Mouse (Mus musculus) stomach, embryonic 15.5 days (tissue): ENCODE data around the gene Ttc39b. TPM values are rescaled to one million over a fixed set of nuclear protein-coding genes. Genes with fewer than 3 reads are reported as not detected.

Source experiments
- ATAC-seq: fragments of 200-750 bp; cut with Nextera tagmentation; 2 replicates; pipeline ENCODE4 v1.8.0; 2017; ENCODE audit warnings: low read depth, moderate number of reproducible peaks, moderate TSS enrichment; ENCODE audit not compliant: insufficient read depth, low FRiP score
- H3K27ac ChIP-seq: fragments of 300-500 bp; sonication (generic); 2 replicates; pipeline ENCODE4 v1.5.1; 2015; ENCODE audit warnings: mild to moderate bottlenecking, inconsistent platforms
- H3K27me3 ChIP-seq: fragments of 300-500 bp; sonication (generic); replicated peaks from 2 replicates; pipeline ENCODE4 v1.6.1; 2015; ENCODE audit warnings: inconsistent platforms
- H3K36me3 ChIP-seq: fragments of 300-500 bp; sonication (generic); 2 replicates; pipeline ENCODE4 v1.6.1; 2015; ENCODE audit warnings: inconsistent platforms
- H3K4me1 ChIP-seq: fragments of 300-500 bp; sonication (generic); 2 replicates; pipeline ENCODE4 v1.6.1; 2015; ENCODE audit warnings: inconsistent platforms
- H3K4me2 ChIP-seq: fragments of 300-500 bp; sonication (generic); 2 replicates; pipeline ENCODE4 v1.6.1; 2015; ENCODE audit warnings: mild to moderate bottlenecking, inconsistent platforms
- H3K4me3 ChIP-seq: fragments of 300-500 bp; sonication (generic); replicated peaks from 2 replicates; pipeline ENCODE4 v1.5.1; 2015; ENCODE audit warnings: inconsistent platforms
- H3K9ac ChIP-seq: fragments of 300-500 bp; sonication (generic); 2 replicates; pipeline ENCODE4 v1.6.1; 2015; ENCODE audit warnings: inconsistent platforms
- H3K9me3 ChIP-seq: fragments of 300-500 bp; sonication (generic); 2 replicates; pipeline ENCODE4 v1.6.1; 2016; ENCODE audit warnings: inconsistent platforms
- WGBS: fragments of 180-500 bp; shearing (Covaris S2); methylation state at CpG from one replicate; pipeline ENCODE4 v1.1.7; 2015; 5-methylcytosine and 5-hydroxymethylcytosine counted together
- polyA plus RNA-seq: library from polyadenylated mRNA; unstranded; fragments of >200 nt; fragmentation: Nextera tagmentation; extraction: Ambion mirVana; gene quantifications from 2 replicates; pipeline ENCODE4 v1.2.1, GENCODE M21; 2015

Ttc39b gene
- polyA plus RNA-seq, 1 experiment from 2014 or later: 3.3 TPM

- Histone ChIP-seq H3K4me1 (peaks cover 6% of the 10 kb centered on the region; the same call in 1 of the 2 replicates), H3K4me3 (no peak overlapping the region), H3K27me3 (no peaks in the 10 kb centered on the region), H3K27ac (no peak overlapping the region), H3K9me3 (no peaks in the 10 kb centered on the region), H3K4me2 (peak overlapping the region; percentile 34; the same call in 1 of the 2 replicates), H3K9ac (no peak overlapping the region), H3K36me3 (no peaks in the 10 kb centered on the region)
- WGBS: 29% methylated on average over 13 of the region's 13 CpGs
- ATAC-seq: no peak; the same call in 1 of the 2 replicates
These were observed 20.9 kb downstream of the Ttc39b start for GRCm38 (mm10) chr4:83302887-83303827.

- no peak overlapping the region for H3K4me2 ChIP-seq
- H3K27me3 ChIP-seq: no peaks in the 10 kb centered on the region
- 94% methylated on average over 16 of the region's 16 CpGs for WGBS
- no peak overlapping the region for H3K4me3 ChIP-seq
- H3K9ac ChIP-seq: no peak overlapping the region
- H3K4me1 ChIP-seq: peaks cover 2% of the 10 kb centered on the region; the same call in 1 of the 2 replicates
- no peak for ATAC-seq
- no peak overlapping the region for H3K27ac ChIP-seq
- no peaks in the 10 kb centered on the region for H3K9me3 ChIP-seq
- H3K36me3 ChIP-seq: no peaks in the 10 kb centered on the region
These were observed 21.8 kb downstream of the Ttc39b start for GRCm38 (mm10) chr4:83302123-83302737.

GRCm38 (mm10) chr4:83301713-83302112 lies 22.3 kb downstream of the Ttc39b start:
- no peak overlapping the region for H3K9ac ChIP-seq
- H3K27me3 ChIP-seq: no peaks in the 10 kb centered on the region
- no peak overlapping the region for H3K4me2 ChIP-seq
- 94% methylated on average over 1 of the region's 1 CpGs for WGBS
- peaks cover 2% of the 10 kb centered on the region; the same call in 1 of the 2 replicates for H3K4me1 ChIP-seq
- H3K27ac ChIP-seq: no peak overlapping the region
- no peak for ATAC-seq
- H3K4me3 ChIP-seq: no peak overlapping the region
- no peaks in the 10 kb centered on the region for H3K9me3 ChIP-seq
- no peaks in the 10 kb centered on the region for H3K36me3 ChIP-seq

GRCm38 (mm10) chr4:83284768-83285350 lies 39.2 kb downstream of the Ttc39b start:
- 0 out of 2 replicates have a peak, but pooled peaks cover 7% of the 10 kb centered on the region for H3K4me1 ChIP-seq
- peak overlapping the region; percentile 69 for H3K4me2 ChIP-seq
- H3K9ac ChIP-seq: no peak overlapping the region
- H3K27me3 ChIP-seq: no peaks in the 10 kb centered on the region
- ATAC-seq: peak; percentile 7; the same call in 1 of the 2 replicates
- no peak overlapping the region for H3K27ac ChIP-seq
- peak overlapping the region; percentile 34 for H3K4me3 ChIP-seq
- H3K36me3 ChIP-seq: no peaks in the 10 kb centered on the region
- WGBS: 3% methylated on average over 12 of the region's 12 CpGs
- H3K9me3 ChIP-seq: no peaks in the 10 kb centered on the region

GRCm38 (mm10) chr4:83283973-83284767 lies 39.9 kb downstream of the Ttc39b start:
- Histone ChIP-seq H3K9ac (0 out of 2 replicates have a peak overlapping the region, but pooled peaks have one; percentile 19), H3K4me2 (peak overlapping the region; percentile 69), H3K4me1 (0 out of 2 replicates have a peak, but pooled peaks cover 7% of the 10 kb centered on the region), H3K4me3 (peak overlapping the region; percentile 34), H3K9me3 (no peaks in the 10 kb centered on the region), H3K27me3 (no peaks in the 10 kb centered on the region), H3K36me3 (no peaks in the 10 kb centered on the region), H3K27ac (no peak overlapping the region)
- 17% methylated on average over 19 of the region's 19 CpGs for WGBS
- ATAC-seq: no peak; the same call in 1 of the 2 replicates

- Histone ChIP-seq H3K4me1 (0 out of 2 replicates have a peak, but pooled peaks cover 7% of the 10 kb centered on the region), H3K27ac (no peak overlapping the region), H3K9me3 (no peaks in the 10 kb centered on the region), H3K4me2 (no peak overlapping the region), H3K27me3 (no peaks in the 10 kb centered on the region), H3K4me3 (no peak overlapping the region), H3K36me3 (no peaks in the 10 kb centered on the region), H3K9ac (no peak overlapping the region)
- 37% methylated on average over 6 of the region's 6 CpGs for WGBS
- no peak for ATAC-seq
These were observed 41.6 kb downstream of the Ttc39b start for GRCm38 (mm10) chr4:83282424-83282823.

GRCm38 (mm10) chr4:83279236-83279635 lies 44.8 kb downstream of the Ttc39b start:
- Histone ChIP-seq H3K4me2 (no peak overlapping the region), H3K36me3 (no peaks in the 10 kb centered on the region), H3K27ac (no peak overlapping the region), H3K9me3 (no peaks in the 10 kb centered on the region), H3K9ac (no peak overlapping the region), H3K4me3 (no peak overlapping the region), H3K27me3 (no peaks in the 10 kb centered on the region), H3K4me1 (0 out of 2 replicates have a peak, but pooled peaks cover 4% of the 10 kb centered on the region)
- ATAC-seq: no peak
- 86% methylated on average over 7 of the region's 7 CpGs for WGBS

- 62% methylated on average over 2 of the region's 2 CpGs for WGBS
These were observed 49.8 kb downstream of the Ttc39b start for GRCm38 (mm10) chr4:83274241-83274640.

GRCm38 (mm10) chr4:83273616-83274050 lies 50.4 kb downstream of the Ttc39b start:
- 82% methylated on average over 19 of the region's 19 CpGs for WGBS
- Histone ChIP-seq H3K9me3 (no peaks in the 10 kb centered on the region), H3K4me2 (0 out of 2 replicates have a peak overlapping the region, but pooled peaks have one; percentile 1), H3K27me3 (no peaks in the 10 kb centered on the region), H3K4me1 (no peaks in the 10 kb centered on the region), H3K27ac (no peak overlapping the region), H3K36me3 (no peaks in the 10 kb centered on the region), H3K9ac (no peak overlapping the region), H3K4me3 (no peak overlapping the region)
- ATAC-seq: no peak

More at GRCm38 (mm10) chr4:83274241-83274640, 49.8 kb downstream of the Ttc39b start:
- no peaks in the 10 kb centered on the region for H3K9me3 ChIP-seq
- H3K4me2 ChIP-seq: no peak overlapping the region
- no peak for ATAC-seq
- no peak overlapping the region for H3K4me3 ChIP-seq
- H3K27me3 ChIP-seq: no peaks in the 10 kb centered on the region
- no peak overlapping the region for H3K9ac ChIP-seq
- no peaks in the 10 kb centered on the region for H3K36me3 ChIP-seq
- no peaks in the 10 kb centered on the region for H3K4me1 ChIP-seq
- H3K27ac ChIP-seq: no peak overlapping the region

- H3K9me3 ChIP-seq: no peaks in the 10 kb centered on the region
- no peaks in the 10 kb centered on the region for H3K4me1 ChIP-seq
- H3K9ac ChIP-seq: no peak overlapping the region
- 0 out of 2 replicates have a peak overlapping the region, but pooled peaks have one; percentile 1 for H3K4me2 ChIP-seq
- no peak overlapping the region for H3K4me3 ChIP-seq
- no peak overlapping the region for H3K27ac ChIP-seq
- H3K36me3 ChIP-seq: no peaks in the 10 kb centered on the region
- 73% methylated on average over 9 of the region's 9 CpGs for WGBS
- ATAC-seq: no peak
- H3K27me3 ChIP-seq: no peaks in the 10 kb centered on the region
These were observed 51.0 kb downstream of the Ttc39b start for GRCm38 (mm10) chr4:83272917-83273615.
